Mouse (Mus musculus) embryo, embryonic 10 days (tissue): ENCODE results near the gene Ppp2r3c.
A peak's percentile ranks its signal among the peaks of the same experiment; 100 is the strongest.
"Not testable (repeated sequence)": the region's sequence is repeated elsewhere in the genome, so short reads cannot be mapped to it uniquely, and the experiment has no call there.

Source experiments
- DNase-seq: peaks from one replicate; pipeline ENCODE4 v3.0.0-alpha.2; 2015; ENCODE audit warnings: low spot score

Ppp2r3c gene

DNA sequence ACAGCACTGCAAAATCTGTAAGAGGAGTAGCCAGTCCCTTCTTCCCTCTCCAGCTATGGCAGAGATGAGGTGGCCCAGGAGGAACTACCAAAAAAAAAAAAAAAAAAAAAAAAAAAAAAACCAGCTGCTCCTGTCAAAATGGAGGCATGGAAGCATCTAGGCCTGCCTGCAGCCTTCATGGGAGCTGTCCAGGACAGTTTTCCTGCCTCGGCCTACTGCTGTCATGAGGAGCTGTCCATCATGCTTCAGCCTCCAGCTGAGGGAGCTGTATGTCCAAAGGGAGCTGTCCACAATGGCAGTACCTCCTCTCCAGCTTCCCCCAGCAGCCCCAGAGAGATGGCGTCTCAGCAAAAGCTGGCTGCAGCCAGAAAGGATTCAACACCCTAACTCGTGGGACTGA lies 30.6 kb downstream of the Ppp2r3c start:
- DNase-seq = peak; percentile 13

DNA sequence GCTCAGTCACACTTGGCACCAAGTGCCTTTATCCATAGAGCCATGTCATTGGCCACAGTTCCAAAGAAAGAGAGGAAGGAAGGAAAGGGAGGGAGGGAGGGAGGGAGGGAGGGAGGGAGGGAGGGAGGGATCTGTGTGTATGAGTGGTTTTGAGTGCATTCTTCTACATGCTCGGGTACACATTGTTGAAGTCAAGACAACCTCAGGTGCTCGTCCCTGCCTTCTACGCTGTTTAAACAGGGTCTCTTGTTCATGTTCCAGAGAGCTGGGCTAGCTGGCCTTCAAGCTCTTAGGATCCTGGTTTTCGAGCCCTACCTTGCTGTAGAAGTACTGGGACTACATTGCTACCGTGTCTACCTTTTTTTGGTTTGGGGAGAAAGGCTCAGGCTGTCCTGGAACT lies 39.4 kb downstream of the Ppp2r3c start:
- DNase-seq = not testable (repeated sequence)

DNA sequence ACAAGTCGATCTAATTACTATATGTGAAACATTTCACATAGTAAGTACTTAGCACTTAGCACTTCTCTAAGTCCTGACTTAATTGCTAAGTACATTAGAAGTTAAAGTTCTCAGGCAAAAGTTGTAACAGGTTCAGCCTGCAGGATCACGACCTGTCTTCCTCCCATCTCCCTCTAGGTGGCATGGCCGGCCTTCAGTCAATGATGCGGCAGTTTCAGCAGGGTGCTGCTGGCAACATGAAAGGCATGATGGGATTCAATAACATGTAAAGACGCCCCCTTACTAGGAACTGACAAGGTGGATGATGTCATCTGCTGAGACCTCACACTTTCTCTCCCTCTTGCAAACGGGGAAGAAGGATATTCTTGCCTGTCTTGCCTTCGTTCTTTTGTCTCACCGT lies 40.8 kb downstream of the Ppp2r3c start:
- not testable (repeated sequence) for DNase-seq

DNA sequence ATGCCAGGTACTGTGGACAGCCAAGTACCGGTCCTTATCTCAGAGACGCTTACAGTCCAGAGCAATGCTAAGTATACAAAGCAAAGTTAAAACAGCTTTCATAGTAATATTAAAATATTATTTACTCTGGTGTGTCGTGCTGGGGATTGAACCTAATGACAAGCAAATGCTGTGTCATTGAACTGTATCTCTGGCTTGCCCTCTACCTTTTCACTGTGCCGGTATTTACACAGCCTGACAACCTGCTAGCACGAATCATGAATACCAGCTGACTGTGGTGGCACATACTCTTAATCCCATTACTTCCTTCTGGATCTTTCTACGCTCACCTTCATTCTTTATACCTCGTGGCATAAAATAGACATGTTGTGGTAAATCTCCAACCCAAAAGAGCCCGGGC lies 60.6 kb downstream of the Ppp2r3c start:
- DNase-seq = not testable (repeated sequence)

DNA sequence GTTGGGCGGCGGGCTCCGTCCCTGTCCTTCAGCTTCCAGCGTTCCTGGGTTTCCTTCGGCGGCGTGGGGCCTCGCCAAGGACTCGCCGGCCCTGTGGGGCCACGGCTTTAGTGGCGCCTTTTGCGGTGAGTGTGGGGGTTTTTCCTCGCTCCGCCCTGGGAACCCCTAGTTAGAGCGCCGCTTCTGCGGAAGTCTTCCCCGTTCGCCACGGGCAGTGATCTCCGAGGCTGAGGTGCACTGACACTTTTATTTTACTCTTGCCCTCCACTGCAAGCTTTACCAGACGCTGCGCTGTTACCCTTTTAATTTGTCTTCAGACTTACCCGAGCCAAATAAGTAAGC lies 72.3 kb downstream of the Ppp2r3c start:
- not testable (repeated sequence) for DNase-seq

DNA sequence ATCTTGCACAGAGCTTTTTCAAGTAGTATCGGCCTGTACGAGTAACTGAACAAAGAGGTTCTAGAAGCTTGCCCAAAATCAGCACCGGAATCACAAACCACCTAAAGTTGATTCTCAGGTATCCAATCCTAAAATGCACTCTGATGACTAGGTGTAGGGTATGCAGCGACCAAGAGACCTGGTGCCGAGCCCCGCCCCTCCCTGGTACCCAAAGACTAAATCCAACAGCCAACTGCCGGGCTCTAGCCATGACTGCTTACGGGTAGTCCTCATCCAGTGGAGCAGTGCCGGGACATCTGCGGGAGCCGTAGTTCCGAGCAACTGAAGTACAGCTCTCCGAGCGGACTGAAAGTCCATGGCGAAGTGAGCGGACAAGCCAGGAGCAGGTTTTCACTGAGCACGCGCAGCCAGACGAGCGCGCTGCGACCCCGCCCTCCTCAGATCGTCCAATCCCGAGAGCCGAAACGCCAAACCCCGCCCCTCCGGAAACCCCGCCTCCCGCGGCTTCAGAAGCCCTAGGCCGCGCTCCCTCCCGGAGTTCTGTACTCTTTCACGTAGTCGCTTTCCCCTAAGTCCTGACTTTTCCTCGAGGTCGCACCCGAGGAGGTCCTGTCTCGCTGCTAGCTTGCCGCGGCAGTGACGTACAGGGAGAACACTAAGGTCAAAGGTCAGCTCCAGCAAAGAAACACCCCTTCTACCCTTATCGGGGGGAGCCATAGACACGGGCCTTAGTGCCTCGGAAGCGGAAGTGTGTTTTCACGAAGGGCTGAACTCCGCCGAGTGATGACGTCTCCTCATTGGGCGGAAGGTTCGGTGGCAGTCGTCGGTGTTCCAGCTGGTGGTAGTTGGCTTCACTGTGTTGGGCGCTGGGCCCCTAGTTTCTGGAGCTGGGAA lies 72.9 kb downstream of the Ppp2r3c start, which contains the start of gene Srp54c:
Gene Srp54c, plus strand, starts transcription at position 543 of the 894 bp plus-strand sequence.
- DNase-seq = not testable (repeated sequence)
